Mouse (Mus musculus): ENCODE results near the gene Nup210l.

Nup210l gene

GRCm38 (mm10) chr3:90255784-90256353 is 151.9 kb downstream of the Nup210l start:
- no peak for DNase-seq (ENCODE audit: low read depth, low spot score)

- no peak for DNase-seq (ENCODE audit: low read depth, low spot score)
Observed at GRCm38 (mm10) chr3:90256731-90257530, 153.0 kb downstream of the Nup210l start.

GRCm38 (mm10) chr3:90258521-90258920 is 154.6 kb downstream of the Nup210l start:
- DNase-seq (ENCODE audit: low read depth, low spot score) = no peak

Measured in ES-CJ7 (cell line).